Mouse (Mus musculus) C2C12 (cell line): ENCODE data around the gene Pear1.

Source experiments
- CTCF ChIP-seq: IDR thresholded peaks from one replicate; pipeline ENCODE4 v1.5.1; 2011; ENCODE audit not compliant: control insufficient read depth, insufficient read depth, insufficient read length
- FOSL1 ChIP-seq: IDR thresholded peaks from one replicate; pipeline ENCODE4 v1.8.0; 2011; ENCODE audit warnings: mild to moderate bottlenecking, low read length; ENCODE audit not compliant: poor library complexity, insufficient read depth, severe bottlenecking

DNA sequence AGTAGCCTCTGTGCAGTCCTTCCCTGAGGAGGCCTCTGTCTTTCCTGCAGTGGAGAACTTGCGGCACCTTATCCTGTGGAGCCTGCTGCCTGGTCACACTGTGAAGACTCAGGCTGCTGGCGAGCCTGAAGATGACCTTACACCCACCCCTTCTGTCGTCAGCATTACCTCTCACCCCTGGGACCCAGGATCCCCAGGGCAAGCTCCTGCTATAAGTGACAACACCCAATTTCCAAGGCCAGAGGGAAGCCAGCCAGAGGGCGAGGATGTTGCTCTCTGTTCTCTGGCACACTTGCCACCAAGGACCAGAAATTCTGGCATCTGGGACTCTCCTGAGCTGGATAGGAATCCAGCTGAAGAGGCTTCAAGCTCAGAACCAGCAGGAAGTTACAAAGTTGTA, 91.0 kb downstream of the Pear1 start:
- TF ChIP-seq CTCF (no peak), FOSL1 (no peak)
